Comparison of ENCODE assay signal across 8 mouse cellular contexts in genomic region chr5:107900206-107901013, GRCm38 (mm10). TPM values are rescaled to one million over a fixed set of nuclear protein-coding genes. Genes with fewer than 3 reads are reported as not detected.
A peak's percentile ranks its signal among the peaks of the same experiment; 100 is the strongest.
DNase-seq lines count a peak whose midpoint lies in the region; ATAC-seq lines count a peak whose summit lies in the region.

TSS of gene Rpl5 (plus strand) at chr5:107900502.

- ATAC-seq in inflammation-experienced regulatory T-cells, adult 6 months, result peak; percentile 87
- ATAC-seq in megakaryocyte-erythroid progenitor cell, adult 5-6 weeks (replicated peaks; ENCODE audit: low FRiP score, low TSS enrichment, poor library complexity, severe bottlenecking), result peak; percentile 92

- DNase-seq in adrenal gland, adult (ENCODE audit: inconsistent age in 2 of 2, low spot score in 1 of 2), result peak; percentile 95 to 99
- peak; percentile 98 for DNase-seq in embryo, embryonic 10.5 days (ENCODE audit: low spot score)
- DNase-seq in gastrocnemius, postnatal 14 days, result peak; percentile 94
- peak; percentile 95 to 96 for DNase-seq in left cerebral cortex, postnatal 10 days (ENCODE audit: extremely low spot score in 1 of 2, low spot score in 2 of 2)
- DNase-seq in right cerebral cortex, postnatal 25 days, result peak; percentile 94
- DNase-seq in urinary bladder, postnatal 4 days (ENCODE audit: low spot score in 2 of 2), result peak; percentile 91 to 95

- intact Hi-C loops in gastrocnemius, postnatal 14 days (cut with DNase I; ENCODE audit: low total_unique reads), result no loop called here
- intact Hi-C loops in left cerebral cortex, postnatal 10 days (cut with DNase I), result loop anchor here (5.0 kb wide), 1 partner anchor 288 kb away; no protein-coding TSS in a partner anchor

RNA-seq across cellular contexts. Expression of gene Rpl5, which starts in this region (rescaled TPM):
- total RNA-seq in gastrocnemius, postnatal 14 days (2021), result 10 to 100 TPM; 36.7 to 45.6 TPM
- 100 to 1,000 TPM in 1 of 3 experiments, 10 to 100 TPM in 2; 47.1 to 105 (median 92.6) TPM for polyA plus RNA-seq in inflammation-experienced regulatory T-cells, adult 6 months (2017; shearing (Covaris generic))
- total RNA-seq in left cerebral cortex, postnatal 10 days (2021), result 100 to 1,000 TPM; 109 to 116 TPM
- total RNA-seq in megakaryocyte-erythroid progenitor cell, adult 5-6 weeks (2014; fragmentation: Nextera tagmentation), result 494 and 673 TPM in 2 replicates
- 307 and 371 TPM in 2 replicates for total RNA-seq in megakaryocyte-erythroid progenitor cell, adult 5-6 weeks (2017)

Comparison
In these comparisons a context has a peak if more than half of its experiments do, and no peak if none do; other contexts are left out.
1. Peak in every context shown above with its lines: DNase-seq and ATAC-seq.